Mouse (Mus musculus) megakaryocyte, embryonic 14.5 days (primary cell): ENCODE results near the gene Gnaz.

Experiments used
- FLI1 ChIP-seq: IDR thresholded peaks from 2 replicates; pipeline ENCODE4 v1.6.1; 2012; ENCODE audit warnings: low read length, inconsistent platforms, mixed read lengths
- GATA1 ChIP-seq: IDR thresholded peaks from 3 replicates; pipeline ENCODE4 v1.6.1; 2012; ENCODE audit warnings: mixed read lengths, low read length, inconsistent platforms, borderline replicate concordance

- TF ChIP-seq GATA1 (no peak), FLI1 (no peak)
Measured at GRCm38 (mm10) chr10:74928276-74928675, 38.7 kb upstream of the Gnaz start.
